Mouse (Mus musculus) kidney, embryonic 14.5 days (tissue): Measurements from ENCODE around the gene Lsr. TPM values are rescaled to one million over a fixed set of nuclear protein-coding genes. Genes with fewer than 3 reads are reported as not detected.
A peak's percentile ranks its signal among the peaks of the same experiment; 100 is the strongest.

ENCODE experiments used
- ATAC-seq: fragments of 200-750 bp; cut with Nextera tagmentation; 2 replicates; pipeline ENCODE4 v1.8.0; 2017; ENCODE audit warnings: moderate number of reproducible peaks, mild to moderate bottlenecking, moderate TSS enrichment, moderate library complexity; ENCODE audit not compliant: low FRiP score, low TSS enrichment
- H3K27ac ChIP-seq: fragments of 300-500 bp; sonication (generic); 2 replicates; pipeline ENCODE4 v1.5.1; 2014; ENCODE audit warnings: low read depth, mild to moderate bottlenecking, low read length, moderate library complexity, mixed read lengths
- H3K27me3 ChIP-seq: fragments of 300-500 bp; sonication (generic); 2 replicates; pipeline ENCODE4 v1.6.1; 2014; ENCODE audit warnings: mild to moderate bottlenecking, low read length; ENCODE audit not compliant: control insufficient read depth, insufficient read depth
- H3K36me3 ChIP-seq: fragments of 300-500 bp; sonication (generic); 2 replicates; pipeline ENCODE4 v1.6.1; 2014; ENCODE audit warnings: low read length, mixed read lengths; ENCODE audit not compliant: control insufficient read depth, insufficient read depth
- H3K4me1 ChIP-seq: fragments of 300-500 bp; sonication (generic); 2 replicates; pipeline ENCODE4 v1.6.1; 2014; ENCODE audit warnings: low read length, mixed read lengths; ENCODE audit not compliant: control insufficient read depth, insufficient read depth
- H3K4me2 ChIP-seq: fragments of 300-500 bp; sonication (generic); replicated peaks from 2 replicates; pipeline ENCODE4 v1.6.1; 2014; ENCODE audit warnings: low read depth, mild to moderate bottlenecking, low read length
- H3K4me3 ChIP-seq: fragments of 300-500 bp; sonication (generic); 2 replicates; pipeline ENCODE4 v1.5.1; 2014; ENCODE audit warnings: mild to moderate bottlenecking, low read length
- H3K9ac ChIP-seq: fragments of 300-500 bp; sonication (generic); 2 replicates; pipeline ENCODE4 v1.6.1; 2014; ENCODE audit warnings: low read depth, mild to moderate bottlenecking, low read length, moderate library complexity
- H3K9me3 ChIP-seq: fragments of 300-500 bp; sonication (generic); 2 replicates; pipeline ENCODE4 v1.6.1; 2016; ENCODE audit warnings: low read length; ENCODE audit not compliant: control insufficient read depth
- WGBS: fragments of 180-500 bp; shearing (Covaris S2); extraction: QIAGEN DNeasy Blood & Tissue Kit; methylation state at CpG from one replicate; pipeline ENCODE4 v1.1.7; 2014; 5-methylcytosine and 5-hydroxymethylcytosine counted together
- polyA plus RNA-seq: library from polyadenylated mRNA; unstranded; fragments of >200 nt; fragmentation: Nextera tagmentation; extraction: Ambion mirVana; gene quantifications from 2 replicates; pipeline ENCODE4 v1.2.1, GENCODE M21; 2014

The Lsr gene
- polyA plus RNA-seq, 1 experiment from 2014 or later: 57.1 TPM

DNA sequence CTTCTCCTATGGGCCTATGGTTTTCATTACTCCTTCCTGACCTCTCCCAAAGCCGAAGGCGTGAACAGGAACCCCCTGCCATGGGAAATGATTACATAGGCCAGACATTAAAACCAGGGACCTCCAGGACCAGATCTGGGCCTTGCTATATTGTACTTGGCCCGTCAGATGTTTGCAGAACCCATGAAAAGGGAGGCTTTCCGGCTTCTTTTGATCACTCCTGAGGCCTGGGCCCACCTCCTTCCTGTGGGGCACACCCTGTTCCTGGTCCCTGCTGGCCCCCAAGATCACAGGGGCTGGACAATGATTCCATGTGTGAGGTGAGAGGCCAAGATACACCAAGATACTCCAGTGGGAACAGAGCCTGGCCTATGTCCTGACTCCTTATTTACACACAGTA is 4.1 kb downstream of the Lsr start:
- Histone ChIP-seq H3K9me3 (no peaks in the 10 kb centered on the region), H3K27ac (no peak overlapping the region), H3K4me3 (no peak overlapping the region), H3K4me2 (no peak overlapping the region), H3K36me3 (peaks cover 13% of the 10 kb centered on the region), H3K4me1 (no peaks in the 10 kb centered on the region; the same call in 1 of the 2 replicates), H3K27me3 (peaks cover 10% of the 10 kb centered on the region), H3K9ac (no peak overlapping the region)
- no peak for ATAC-seq
- WGBS: 95% methylated on average over 4 of the region's 4 CpGs

DNA sequence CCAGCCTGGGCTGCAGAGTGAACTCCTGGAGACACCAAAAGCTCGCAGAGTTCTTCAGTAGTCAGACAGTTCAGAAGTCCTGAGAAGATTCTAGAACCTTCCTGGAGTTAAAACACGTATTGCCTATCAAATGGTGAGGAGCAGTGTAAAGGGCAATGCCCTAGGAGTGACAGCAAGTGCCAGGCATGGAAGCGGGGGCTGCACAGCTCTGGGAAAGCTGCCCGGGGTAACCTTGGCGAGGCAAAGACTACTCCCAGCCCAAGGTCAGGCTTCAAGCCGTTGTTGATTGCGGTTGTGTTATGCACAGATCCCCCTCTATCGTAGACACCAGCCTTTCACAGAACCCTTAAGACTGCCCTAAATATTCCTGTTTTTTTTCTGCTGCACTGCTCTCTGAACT is 4.7 kb downstream of the Lsr start:
- ATAC-seq: no peak
- WGBS: 88% methylated on average over 8 of the region's 8 CpGs
- Histone ChIP-seq H3K4me3 (no peak overlapping the region), H3K36me3 (peaks cover 13% of the 10 kb centered on the region), H3K27ac (no peak overlapping the region), H3K4me1 (no peaks in the 10 kb centered on the region; the same call in 1 of the 2 replicates), H3K27me3 (peaks cover 9% of the 10 kb centered on the region), H3K9ac (no peak overlapping the region), H3K9me3 (no peaks in the 10 kb centered on the region), H3K4me2 (no peak overlapping the region)

DNA sequence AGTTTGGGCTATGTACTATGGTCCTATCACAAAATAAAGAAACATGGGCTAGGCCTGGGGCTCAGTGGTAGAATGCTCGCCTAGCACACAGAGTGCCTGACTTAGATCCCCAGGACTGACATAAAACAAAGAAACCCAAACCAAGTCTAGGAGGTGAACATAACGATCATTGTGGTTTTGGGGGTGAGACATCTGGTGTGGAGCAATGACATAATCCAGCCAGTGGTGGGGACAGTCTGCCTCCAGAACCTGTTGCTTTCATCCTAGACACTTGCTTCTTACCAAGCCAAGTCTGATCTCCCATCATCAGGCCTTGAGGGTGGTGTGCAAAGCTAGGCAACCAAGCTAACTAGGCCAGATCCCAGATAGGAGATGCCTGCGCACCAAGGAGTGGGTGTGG is 6.6 kb downstream of the Lsr start:
- H3K4me1 ChIP-seq: no peaks in the 10 kb centered on the region
- 88% methylated on average over 3 of the region's 3 CpGs for WGBS
- no peak overlapping the region for H3K27ac ChIP-seq
- ATAC-seq: no peak
- no peaks in the 10 kb centered on the region for H3K9me3 ChIP-seq
- H3K4me3 ChIP-seq: no peak overlapping the region
- no peak overlapping the region for H3K4me2 ChIP-seq
- H3K9ac ChIP-seq: no peak overlapping the region
- no peaks in the 10 kb centered on the region for H3K27me3 ChIP-seq
- H3K36me3 ChIP-seq: peaks cover 15% of the 10 kb centered on the region

DNA sequence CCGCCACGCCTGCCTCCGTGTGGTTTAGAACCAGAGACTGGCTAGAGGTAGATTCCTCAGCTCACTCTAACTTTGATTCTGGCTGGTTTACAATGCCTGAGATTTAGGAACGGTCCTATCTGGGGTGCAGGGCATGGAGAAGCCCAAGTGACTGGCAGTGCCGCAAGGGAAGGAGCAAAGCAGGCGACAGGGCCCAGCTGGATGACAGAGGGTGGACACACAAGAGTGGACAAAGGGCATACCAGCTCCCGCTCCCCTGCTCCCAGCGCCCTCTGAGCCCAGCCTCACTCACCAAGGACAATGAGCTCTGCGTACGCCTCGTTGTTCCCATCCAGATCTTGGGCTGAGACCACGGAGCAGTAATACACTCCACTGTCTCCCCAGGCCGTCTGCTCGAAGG is 7.6 kb downstream of the Lsr start:
- Histone ChIP-seq H3K27ac (no peak overlapping the region), H3K9me3 (no peaks in the 10 kb centered on the region), H3K4me2 (no peak overlapping the region), H3K4me1 (no peaks in the 10 kb centered on the region), H3K36me3 (peaks cover 18% of the 10 kb centered on the region), H3K9ac (no peak overlapping the region), H3K27me3 (no peaks in the 10 kb centered on the region), H3K4me3 (no peak overlapping the region)
- 81% methylated on average over 14 of the region's 14 CpGs for WGBS
- ATAC-seq: no peak

DNA sequence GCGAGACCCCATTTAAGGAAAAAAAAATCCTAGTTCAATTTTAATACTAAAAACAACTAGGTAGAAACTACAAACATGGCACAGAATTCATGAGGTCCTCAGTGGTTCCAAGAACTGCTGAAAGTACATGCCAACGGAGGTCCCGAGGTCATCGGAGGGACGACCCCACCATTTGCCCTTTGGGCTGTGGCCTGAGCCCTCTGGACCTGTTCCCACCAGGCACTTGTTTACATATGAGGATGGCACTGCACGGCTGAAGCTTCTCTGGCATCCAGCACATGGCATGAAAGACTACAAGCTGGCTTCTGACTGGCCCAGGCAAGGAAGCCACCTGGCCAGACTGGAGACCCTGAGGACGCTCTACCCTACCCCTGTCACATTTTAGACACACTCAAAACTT is 8.9 kb downstream of the Lsr start:
- no peaks in the 10 kb centered on the region for H3K27me3 ChIP-seq
- WGBS: 85% methylated on average over 7 of the region's 7 CpGs
- no peaks in the 10 kb centered on the region for H3K9me3 ChIP-seq
- no peak overlapping the region for H3K4me2 ChIP-seq
- peaks cover 15% of the 10 kb centered on the region for H3K36me3 ChIP-seq
- no peak overlapping the region for H3K27ac ChIP-seq
- no peaks in the 10 kb centered on the region for H3K4me1 ChIP-seq
- H3K9ac ChIP-seq: no peak overlapping the region
- no peak for ATAC-seq
- H3K4me3 ChIP-seq: no peak overlapping the region

DNA sequence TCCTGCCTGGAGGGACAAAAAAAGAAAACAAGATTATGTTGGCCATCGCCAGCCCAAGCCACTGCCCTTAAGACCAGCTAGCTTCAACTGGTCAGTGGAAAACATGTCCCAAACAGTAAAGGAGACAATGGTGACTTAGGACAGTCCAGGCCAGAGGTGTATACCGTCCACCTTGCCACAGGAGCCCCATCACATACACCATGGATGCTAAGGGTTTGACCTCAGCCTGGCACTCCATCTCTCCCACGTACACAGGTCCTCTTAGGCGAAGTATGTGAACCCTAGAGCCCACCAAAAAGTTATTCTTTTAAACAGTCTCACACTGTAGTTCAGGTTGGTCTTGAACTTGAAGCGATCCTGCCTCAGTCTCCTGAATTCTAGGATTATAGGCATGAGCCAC is 10.4 kb downstream of the Lsr start:
- 88% methylated on average over 5 of the region's 5 CpGs for WGBS
- no peaks in the 10 kb centered on the region for H3K9me3 ChIP-seq
- 0 out of 2 replicates have a peak, but pooled peaks cover 5% of the 10 kb centered on the region for H3K4me1 ChIP-seq
- H3K36me3 ChIP-seq: peaks cover 18% of the 10 kb centered on the region
- H3K9ac ChIP-seq: no peak overlapping the region
- no peak overlapping the region for H3K27ac ChIP-seq
- H3K27me3 ChIP-seq: no peaks in the 10 kb centered on the region
- no peak overlapping the region for H3K4me2 ChIP-seq
- no peak for ATAC-seq
- no peak overlapping the region for H3K4me3 ChIP-seq

DNA sequence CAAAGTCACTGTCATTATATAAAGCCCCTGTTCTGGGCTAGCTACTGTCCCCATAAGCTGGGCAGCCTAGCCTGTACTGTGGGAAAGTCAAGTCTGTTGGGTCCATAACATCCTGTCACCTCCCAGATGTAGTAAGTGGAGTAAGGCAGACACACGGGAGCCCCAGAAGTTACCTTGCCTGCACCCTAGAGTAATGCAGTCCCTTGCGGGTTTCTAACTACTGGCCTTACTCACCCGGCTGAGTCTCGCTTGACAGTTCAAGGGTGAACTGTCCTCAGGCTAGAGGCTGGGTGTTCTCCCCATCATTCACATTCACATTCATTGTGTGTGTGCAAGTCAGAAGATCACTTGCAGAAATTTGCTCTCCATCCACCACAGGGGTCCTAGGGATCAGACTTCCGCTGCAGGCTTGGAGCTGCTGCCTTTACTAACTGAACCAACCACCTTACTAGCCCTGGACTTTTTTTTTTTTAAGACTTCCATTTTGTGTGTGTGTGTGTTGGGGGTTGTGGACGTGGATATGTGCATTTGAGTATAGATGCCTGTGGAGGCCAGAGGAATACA is 13.4 kb downstream of the Lsr start:
- Histone ChIP-seq H3K9ac (no peak overlapping the region), H3K4me1 (peaks cover 11% of the 10 kb centered on the region; the same call in 1 of the 2 replicates), H3K36me3 (peaks cover 23% of the 10 kb centered on the region), H3K4me3 (no peak overlapping the region), H3K4me2 (no peak overlapping the region), H3K27ac (no peak overlapping the region), H3K9me3 (no peaks in the 10 kb centered on the region), H3K27me3 (no peaks in the 10 kb centered on the region)
- WGBS: 88% methylated on average over 6 of the region's 6 CpGs
- ATAC-seq: no peak

DNA sequence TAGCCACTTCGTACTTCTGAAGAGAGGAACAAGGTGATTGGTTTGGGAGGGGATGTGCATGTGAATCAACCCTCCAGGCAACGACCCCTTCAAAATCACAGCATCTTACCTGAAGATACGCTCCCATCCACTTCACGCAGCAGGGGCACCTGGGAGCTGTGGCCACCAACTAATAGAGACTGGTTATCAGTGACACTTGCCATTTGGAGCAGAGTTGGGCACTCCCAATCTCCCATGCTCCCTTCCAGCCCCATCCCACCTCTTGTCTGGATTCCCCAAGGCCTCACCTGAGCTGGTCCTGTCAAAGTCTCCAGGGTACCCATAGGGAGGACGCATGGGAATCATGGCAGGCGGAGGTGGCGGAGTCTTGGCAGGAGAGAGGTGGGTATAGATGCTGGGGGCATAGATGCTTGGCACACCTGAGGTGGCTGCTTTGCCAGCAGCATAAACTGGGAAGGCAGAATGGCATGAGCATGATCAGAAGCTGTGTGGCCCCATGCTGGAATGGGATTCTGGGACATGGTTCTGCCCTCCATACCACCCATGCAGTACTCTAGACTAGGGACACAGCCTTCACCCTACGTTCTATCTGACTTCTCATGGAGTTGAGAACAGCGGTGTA is 14.3 kb downstream of the Lsr start:
- Histone ChIP-seq H3K9ac (no peak overlapping the region), H3K4me2 (no peak overlapping the region), H3K27ac (no peak overlapping the region), H3K9me3 (no peaks in the 10 kb centered on the region), H3K4me1 (peaks cover 11% of the 10 kb centered on the region; the same call in 1 of the 2 replicates), H3K36me3 (peaks cover 32% of the 10 kb centered on the region), H3K27me3 (no peaks in the 10 kb centered on the region), H3K4me3 (no peak overlapping the region)
- ATAC-seq: no peak
- 97% methylated on average over 9 of the region's 9 CpGs for WGBS

DNA sequence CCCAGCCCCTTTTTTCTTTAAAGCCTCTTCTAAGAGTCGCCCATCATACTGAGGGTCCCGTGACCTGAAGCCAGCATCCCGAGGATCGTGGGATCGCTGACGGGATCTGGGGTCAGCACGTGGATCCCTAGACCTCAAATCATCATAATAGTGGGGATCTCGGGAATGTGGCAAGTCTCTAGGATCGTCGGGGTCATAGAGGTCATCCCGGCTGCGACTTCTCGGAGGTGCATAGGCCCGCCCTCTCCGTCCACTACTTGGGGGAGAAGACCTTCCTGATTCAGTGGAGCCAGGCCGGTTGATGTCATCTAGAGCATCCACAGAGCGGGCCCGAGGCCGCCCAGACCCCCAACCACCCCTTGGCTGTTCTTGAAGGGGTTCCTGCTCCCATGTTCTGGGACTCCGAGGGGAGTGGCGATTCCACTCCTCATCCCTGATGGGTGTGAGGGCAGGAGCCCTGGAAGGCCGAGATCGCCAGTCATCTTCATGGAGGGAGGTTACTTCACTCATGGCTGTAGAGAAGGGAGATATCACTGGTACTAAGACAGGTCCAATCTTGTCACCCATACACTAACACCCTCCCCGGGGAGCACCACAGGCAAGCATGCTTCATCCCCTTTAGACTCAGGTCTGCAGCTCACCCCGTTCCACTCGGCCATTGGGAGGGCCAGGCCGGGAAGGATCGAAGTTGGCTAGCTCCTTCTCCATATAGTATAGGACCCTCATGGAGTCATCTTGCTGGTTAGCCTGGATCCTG is 15.0 kb downstream of the Lsr start:
- Histone ChIP-seq H3K9me3 (no peaks in the 10 kb centered on the region), H3K36me3 (peaks cover 39% of the 10 kb centered on the region), H3K4me1 (peaks cover 11% of the 10 kb centered on the region; the same call in 1 of the 2 replicates), H3K27me3 (no peaks in the 10 kb centered on the region), H3K4me3 (peak overlapping the region; percentile 82), H3K27ac (peak overlapping the region; percentile 98; the same call in 1 of the 2 replicates), H3K9ac (peak overlapping the region; percentile 99), H3K4me2 (peak overlapping the region; percentile 87)
- no peak for ATAC-seq
- WGBS: 67% methylated on average over 28 of the region's 28 CpGs
